Mouse (Mus musculus): ENCODE measurements around the gene Lhcgr.

GRCm38 (mm10) chr17:88791440-88792152 is at the start of gene Lhcgr:
- TF ChIP-seq CTCF (IDR thresholded peaks at IDR 0.05; ENCODE audit: insufficient read depth, low read length) (no peak), POLR2A (IDR thresholded peaks at IDR 0.05; ENCODE audit: borderline replicate concordance, extremely low read depth, low read depth, low read length) (no peak)
